Mouse (Mus musculus): Measurements from ENCODE around the gene Map3k21.

- TF ChIP-seq JUND (conservative IDR thresholded peaks at IDR 0.05; ENCODE audit: low read depth, low read length) (no peak), MXI1 (IDR thresholded peaks at IDR 0.05; ENCODE audit: low read depth, low read length) (no peak), JUN (IDR thresholded peaks at IDR 0.05; ENCODE audit: insufficient read depth, low read depth, low read length) (no peak), GABPA (IDR thresholded peaks at IDR 0.05; ENCODE audit: insufficient replicate concordance, low read depth, low read length) (no peak), ELF1 (IDR thresholded peaks at IDR 0.05; ENCODE audit: low read depth, low read length) (no peak), CTCF (conservative IDR thresholded peaks at IDR 0.05 in 1 of 2, IDR thresholded peaks at IDR 0.05 in 1 of 2; ENCODE audit: low read depth in 2 of 2, low read length in 2 of 2) (no peak)
These were observed 77.7 kb downstream of the Map3k21 start for GRCm38 (mm10) chr8:125987996-125988395.
